ENCODE assay signal across 11 mouse cellular contexts in the genomic region with DNA sequence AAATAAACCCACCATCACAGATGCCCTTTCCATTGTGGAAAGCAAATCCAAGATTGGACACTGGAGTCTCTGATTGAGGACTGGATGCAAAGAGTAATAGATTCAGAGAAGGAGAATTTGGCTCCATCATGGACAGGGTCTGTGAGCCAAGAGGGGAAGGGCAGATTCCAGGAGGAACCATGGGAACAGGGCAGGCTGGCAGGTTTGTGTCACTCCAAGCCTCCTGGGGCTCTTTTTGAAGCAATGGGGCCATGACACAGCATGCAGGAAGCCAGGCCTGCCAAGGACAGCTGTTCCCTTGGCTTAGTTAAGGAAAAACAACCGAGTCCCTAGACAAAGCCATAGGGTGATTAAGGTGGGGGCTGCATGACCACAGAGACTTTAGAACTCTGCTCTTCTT.
A peak's percentile ranks its signal among the peaks of the same experiment; 100 is the strongest.
DNase-seq lines count a peak whose midpoint lies in the region; ATAC-seq and TF ChIP-seq lines count a peak whose summit lies in the region.
"Had no signal": no experiment of that assay in that cellular context is flagged by ENCODE, and none has a peak within 500 bp of the region (broad histone marks: within the 10 kb centered on the region; RNA-seq: fewer than 3 reads in every experiment).

No protein-coding gene starts in this region.

- no peaks in the 10 kb centered on the region for H3K4me1 ChIP-seq in midbrain, embryonic 16.5 days (ENCODE audit: control insufficient read depth, insufficient read depth, low read length)
- H3K4me1 ChIP-seq: embryonic facial prominence, embryonic 12.5 days had no signal

- no peaks in the 10 kb centered on the region for H3K9me3 ChIP-seq in midbrain, embryonic 16.5 days (replicated peaks; ENCODE audit: control insufficient read depth, low read length, poor library complexity, severe bottlenecking)
- H3K9me3 ChIP-seq: embryonic facial prominence, embryonic 12.5 days had no signal

- H3K4me3 ChIP-seq in layer of hippocampus, adult 2 months = no peak overlapping the region
- no peak overlapping the region for H3K4me3 ChIP-seq in midbrain, embryonic 16.5 days (ENCODE audit: low read depth, low read length)
- H3K4me3 ChIP-seq: embryonic facial prominence, embryonic 12.5 days had no signal

- no peak overlapping the region for H3K4me2 ChIP-seq in midbrain, embryonic 16.5 days (ENCODE audit: low read length)
- H3K4me2 ChIP-seq: embryonic facial prominence, embryonic 12.5 days had no signal

- peak; percentile 85 for ATAC-seq in midbrain, embryonic 16.5 days
- no peak for ATAC-seq in erythroblast, adult 5-6 weeks (replicated peaks; ENCODE audit: low FRiP score, poor library complexity, severe bottlenecking)

- TF ChIP-seq CTCF in layer of hippocampus, adult 2 months (conservative IDR thresholded peaks at IDR 0.05) = no peak

- DNase-seq in frontal cortex, postnatal 14 days (ENCODE audit: low spot score in 2 of 2) = peak; percentile 20 to 28
- DNase-seq in frontal cortex, postnatal 36 days (ENCODE audit: low spot score in 2 of 2) = no peak
- peak; percentile 44 to 47 for DNase-seq in layer of hippocampus, adult 2 months (ENCODE audit: low spot score in 2 of 2)
- DNase-seq in layer of hippocampus, postnatal 25 days (ENCODE audit: extremely low spot score in 1 of 2, low spot score in 1 of 2) = no peak
- peak; percentile 87 to 88 for DNase-seq in cerebellum, postnatal 10 days
- no peak for DNase-seq in urinary bladder, adult 2 months (ENCODE audit: low spot score)

- peak overlapping the region; percentile 73 for H3K27ac ChIP-seq in layer of hippocampus, adult 2 months
- H3K27ac ChIP-seq in midbrain, embryonic 16.5 days (ENCODE audit: low read length) = no peak overlapping the region
- H3K27ac ChIP-seq: embryonic facial prominence, embryonic 12.5 days; macrophage had no signal

- 6% methylated on average over 1 of the region's 1 CpGs for WGBS in midbrain, embryonic 16.5 days

- no peaks in the 10 kb centered on the region for H3K36me3 ChIP-seq in midbrain, embryonic 16.5 days (ENCODE audit: control insufficient read depth, insufficient read depth, low read length)
- H3K36me3 ChIP-seq: embryonic facial prominence, embryonic 12.5 days had no signal

- no peak overlapping the region for H3K9ac ChIP-seq in midbrain, embryonic 16.5 days (ENCODE audit: low read depth, low read length)
- H3K9ac ChIP-seq: embryonic facial prominence, embryonic 12.5 days had no signal

- H3K27me3 ChIP-seq in midbrain, embryonic 16.5 days (ENCODE audit: control insufficient read depth, insufficient read depth, low read depth, low read length) = no peaks in the 10 kb centered on the region
- H3K27me3 ChIP-seq: CH12.LX; embryonic facial prominence, embryonic 12.5 days had no signal

Comparison
In these comparisons a context has a peak if more than half of its experiments do, and no peak if none do; other contexts are left out.
1. DNase-seq: peak in frontal cortex, postnatal 14 days (2 of 2), layer of hippocampus, adult 2 months (2 of 2) and cerebellum, postnatal 10 days (2 of 2); none in frontal cortex, postnatal 36 days (0 of 2), layer of hippocampus, postnatal 25 days (0 of 2) and urinary bladder, adult 2 months (single experiment).